Mouse (Mus musculus): ENCODE results near the gene Atrnl1.

DNA sequence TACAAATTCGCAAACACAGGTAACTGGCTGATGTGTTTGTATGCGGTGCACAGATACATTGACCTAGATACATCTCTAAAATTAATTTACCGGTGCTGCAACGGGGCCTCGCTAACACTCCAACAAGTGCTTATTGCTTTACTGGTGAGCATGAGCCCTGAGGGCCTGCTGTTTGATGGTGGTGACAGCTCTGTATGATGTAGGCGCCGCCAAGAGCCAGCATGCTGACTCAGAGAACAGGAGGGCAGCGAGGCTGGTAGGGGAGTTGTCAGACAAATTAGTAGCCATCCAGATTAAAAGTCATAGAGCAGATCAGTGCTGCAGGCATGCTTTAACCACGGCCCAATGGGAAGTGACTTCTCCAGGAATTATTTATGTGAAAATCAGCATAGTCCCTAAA lies 534.7 kb downstream of the Atrnl1 start:
- TF ChIP-seq HCFC1 (IDR thresholded peaks at IDR 0.05; ENCODE audit: borderline replicate concordance, insufficient read depth, low read length) (no peak), ZNF384 (IDR thresholded peaks at IDR 0.05; ENCODE audit: low read depth, low read length) (no peak), CHD2 (IDR thresholded peaks at IDR 0.05; ENCODE audit: low read depth, low read length) (no peak), ZC3H11A (IDR thresholded peaks at IDR 0.05; ENCODE audit: borderline replicate concordance, low read depth, low read length) (no peak), MAFK (IDR thresholded peaks at IDR 0.05; ENCODE audit: insufficient read depth, low read depth, low read length) (no peak)
